Mouse (Mus musculus) CH12.LX (cell line): ENCODE results near the gene Cd3e. TPM values are rescaled to one million over a fixed set of nuclear protein-coding genes. Genes with fewer than 3 reads are reported as not detected.

ENCODE experiments used
- DNase-seq: peaks from one replicate; pipeline ENCODE4 v3.0.0-alpha.2; 2013; ENCODE audit errors: extremely low read depth
- H3K27ac ChIP-seq: 2 replicates; pipeline ENCODE4 v1.5.1; 2012; ENCODE audit warnings: low read depth, mild to moderate bottlenecking, control low read depth, moderate library complexity; ENCODE audit not compliant: insufficient read depth
- H3K27me3 ChIP-seq: replicated peaks from 2 replicates; pipeline ENCODE3; 2012; ENCODE audit warnings: inconsistent platforms
- H3K36me3 ChIP-seq, 2 experiments: replicated peaks in 1 of 2; 2 replicates each; pipeline versions ENCODE3 to v1.6.1; 2012; ENCODE audit warnings: inconsistent platforms in 1 of 2, low read length in 1 of 2, mild to moderate bottlenecking in 1 of 2, mixed read lengths in 1 of 2, moderate library complexity in 1 of 2; ENCODE audit not compliant: control insufficient read depth in 1 of 2, insufficient read depth in 1 of 2
- H3K4me1 ChIP-seq, 2 experiments: 2 replicates each; pipeline ENCODE4 v1.6.1; 2012; ENCODE audit warnings: inconsistent platforms in 1 of 2, moderate library complexity in 1 of 2; ENCODE audit not compliant: insufficient read depth in 2 of 2, control insufficient read depth in 1 of 2
- H3K4me2 ChIP-seq: 2 replicates; pipeline ENCODE4 v1.6.1; 2012; ENCODE audit warnings: low read depth, mild to moderate bottlenecking, control low read depth; ENCODE audit not compliant: poor library complexity, insufficient read depth, severe bottlenecking
- H3K4me3 ChIP-seq, 3 experiments: fragments of 150-350 bp in 1 of 3; sonication (generic) in 1 of 3; replicated peaks in 1 of 3; 2 replicates each; pipeline versions ENCODE3 to v1.5.1; 2011 to 2012; ENCODE audit warnings: low read depth in 2 of 3, low read length in 2 of 3, mild to moderate bottlenecking in 2 of 3, moderate library complexity in 2 of 3, control low read depth in 1 of 3, improper control_type of control experiment in 1 of 3, inconsistent platforms in 1 of 3, mixed read lengths in 1 of 3; ENCODE audit not compliant: poor library complexity in 1 of 3
- H3K79me2 ChIP-seq: replicated peaks from 2 replicates; pipeline ENCODE4 v1.6.1; 2012; ENCODE audit warnings: mild to moderate bottlenecking, moderate library complexity; ENCODE audit not compliant: control insufficient read depth, poor library complexity, insufficient read depth, severe bottlenecking; ENCODE audit errors: extremely low read depth
- H3K9ac ChIP-seq: 2 replicates; pipeline ENCODE4 v1.6.1; 2012; ENCODE audit warnings: low read depth, mild to moderate bottlenecking, control low read depth, moderate library complexity; ENCODE audit not compliant: insufficient read depth
- H3K9me3 ChIP-seq: replicated peaks from 2 replicates; pipeline ENCODE3; 2012; ENCODE audit warnings: low read length, inconsistent platforms, mixed read lengths
- CHD1 ChIP-seq: IDR thresholded peaks from 2 replicates; pipeline ENCODE4 v1.6.1; 2012; ENCODE audit warnings: low read depth, low read length, improper control_type of control experiment, inconsistent platforms
- CTCF ChIP-seq, 2 experiments: IDR thresholded peaks in 1 of 2; conservative IDR thresholded peaks in 1 of 2; 2 replicates each; pipeline ENCODE4 v1.5.1; 2011 to 2012; ENCODE audit warnings: low read depth in 2 of 2, low read length in 2 of 2, improper control_type of control experiment in 1 of 2, inconsistent platforms in 1 of 2, mild to moderate bottlenecking in 1 of 2, moderate library complexity in 1 of 2
- ELF1 ChIP-seq: IDR thresholded peaks from 2 replicates; pipeline ENCODE4 v1.6.1; 2014; ENCODE audit warnings: low read depth, mild to moderate bottlenecking, inconsistent platforms, low read length, improper control_type of control experiment
- EP300 ChIP-seq: IDR thresholded peaks from 2 replicates; pipeline ENCODE4 v1.6.1; 2011; ENCODE audit warnings: low read length, improper control_type of control experiment
- HCFC1 ChIP-seq: IDR thresholded peaks from 2 replicates; pipeline ENCODE4 v1.6.1; 2012; ENCODE audit warnings: low read depth, mild to moderate bottlenecking, inconsistent platforms, low read length, improper control_type of control experiment
- JUND ChIP-seq: conservative IDR thresholded peaks from 2 replicates; pipeline ENCODE4 v1.6.1; 2011; ENCODE audit warnings: low read depth, low read length, improper control_type of control experiment
- KAT2A ChIP-seq: IDR thresholded peaks from 2 replicates; pipeline ENCODE4 v1.6.1; 2012; ENCODE audit warnings: low read length, improper control_type of control experiment, inconsistent platforms; ENCODE audit not compliant: insufficient replicate concordance
- MAFK ChIP-seq: IDR thresholded peaks from 2 replicates; pipeline ENCODE4 v1.6.1; 2011; ENCODE audit warnings: low read length, improper control_type of control experiment; ENCODE audit not compliant: insufficient replicate concordance
- MAZ ChIP-seq: IDR thresholded peaks from 2 replicates; pipeline ENCODE4 v1.6.1; 2012; ENCODE audit warnings: low read depth, mild to moderate bottlenecking, inconsistent platforms, low read length, improper control_type of control experiment, moderate library complexity
- MXI1 ChIP-seq: IDR thresholded peaks from 2 replicates; pipeline ENCODE4 v1.6.1; 2011; ENCODE audit warnings: mild to moderate bottlenecking, low read depth, low read length, improper control_type of control experiment
- MYC ChIP-seq: IDR thresholded peaks from 2 replicates; pipeline ENCODE4 v1.6.1; 2011; ENCODE audit warnings: low read depth, mild to moderate bottlenecking, improper control_type of control experiment, low read length
- PAX5 ChIP-seq: IDR thresholded peaks from 2 replicates; pipeline ENCODE4 v1.6.1; 2012; ENCODE audit warnings: low read length, inconsistent platforms, mixed read lengths
- POLR2AphosphoS2 ChIP-seq: IDR thresholded peaks from 2 replicates; pipeline ENCODE4 v1.6.1; 2011; ENCODE audit warnings: low read depth, low read length, improper control_type of control experiment
- RAD21 ChIP-seq: IDR thresholded peaks from 2 replicates; pipeline ENCODE4 v1.6.1; 2011; ENCODE audit warnings: low read depth, mild to moderate bottlenecking, low read length, improper control_type of control experiment, moderate library complexity
- RCOR1 ChIP-seq: conservative IDR thresholded peaks from 2 replicates; pipeline ENCODE4 v1.6.1; 2012; ENCODE audit warnings: low read depth, mild to moderate bottlenecking, inconsistent platforms, low read length, improper control_type of control experiment
- SMC3 ChIP-seq: IDR thresholded peaks from 2 replicates; pipeline ENCODE4 v1.6.1; 2011; ENCODE audit warnings: low read depth, low read length, improper control_type of control experiment
- TBP ChIP-seq: conservative IDR thresholded peaks from 2 replicates; pipeline ENCODE4 v1.6.1; 2011; ENCODE audit warnings: low read depth, low read length, improper control_type of control experiment
- UBTF ChIP-seq: IDR thresholded peaks from 2 replicates; pipeline ENCODE4 v1.6.1; 2012; ENCODE audit warnings: low read depth, mild to moderate bottlenecking, inconsistent platforms, low read length, improper control_type of control experiment, moderate library complexity
- USF2 ChIP-seq: conservative IDR thresholded peaks from 2 replicates; pipeline ENCODE4 v1.6.1; 2011; ENCODE audit warnings: low read depth, low read length, improper control_type of control experiment
- ZMIZ1 ChIP-seq: IDR thresholded peaks from 2 replicates; pipeline ENCODE4 v1.6.1; 2012; ENCODE audit warnings: low read depth, mild to moderate bottlenecking, inconsistent platforms, low read length, improper control_type of control experiment
- ZNF384 ChIP-seq: IDR thresholded peaks from 2 replicates; pipeline ENCODE4 v1.6.1; 2012; ENCODE audit warnings: low read depth, low read length, improper control_type of control experiment, inconsistent platforms
- dilution Hi-C: fragments of 300-500 bp; cut with MboI; formaldehyde crosslinking; loops from 2 replicates; pipeline ENCODE4 v1.14.3; 2020; ENCODE audit warnings: low sequenced_read_pairs; ENCODE audit not compliant: extremely low pct_unique_long_range_greater_than_20kb, extremely low pct_ligation_motif_present
- in situ Hi-C: fragments of 300-500 bp; cut with MboI; formaldehyde crosslinking; loops from 3 replicates; pipeline ENCODE4 v1.14.3; 2019; ENCODE audit warnings: low sequenced_read_pairs, low pct_ligation_motif_present, low pct_unique_long_range_greater_than_20kb, mixed read lengths
- polyA plus RNA-seq: library from polyadenylated mRNA; unstranded; fragments of >175 nt; gene quantifications from 2 replicates; pipeline ENCODE4 v1.2.1, GENCODE M21; 2012; ENCODE audit warnings: low read depth; ENCODE audit not compliant: insufficient read length
- total RNA-seq, 2 experiments: library from RNA; depleted of rRNA; stranded (reverse); fragments of 300-350 nt in 1 of 2; fragments of >200 nt in 1 of 2; gene quantifications; 2 replicates each; pipeline ENCODE4 v1.2.3; 2012 to 2014

The Cd3e gene
- total and polyA plus RNA-seq, 3 experiments: not detected

GRCm38 (mm10) chr9:45018031-45018430 is 8.6 kb upstream of the Cd3e start:
- TF ChIP-seq TBP (no peak), SMC3 (no peak), MXI1 (no peak), CTCF (conservative IDR thresholded peaks at IDR 0.05 in 1 of 2, IDR thresholded peaks at IDR 0.05 in 1 of 2; ENCODE audit: low read depth in 2 of 2, low read length in 2 of 2) (no peak), USF2 (no peak)
- TF ChIP-seq, all 38 proteins: peak for 0

GRCm38 (mm10) chr9:45015841-45016240 is 6.4 kb upstream of the Cd3e start:
- Histone ChIP-seq H3K9me3 (peaks cover 6% of the 10 kb centered on the region), H3K27me3 (no peaks in the 10 kb centered on the region), H3K4me2 (no peak overlapping the region), H3K9ac (no peak overlapping the region), H3K4me1 (no peaks in the 10 kb centered on the region), H3K27ac (no peak overlapping the region), H3K4me3 (no peak overlapping the region), H3K36me3 (no peaks in the 10 kb centered on the region), H3K79me2 (no peaks in the 10 kb centered on the region)
- TF ChIP-seq RCOR1: no peak
- TF ChIP-seq MAZ: no peak
- no peak for TF ChIP-seq HCFC1
- TF ChIP-seq PAX5: no peak
- no peak for TF ChIP-seq EP300
- no peak for TF ChIP-seq MAFK
- no peak for TF ChIP-seq MXI1
- TF ChIP-seq ZNF384: no peak
- no peak for TF ChIP-seq JUND
- no peak for TF ChIP-seq RAD21
- no peak for TF ChIP-seq ELF1
- no peak for TF ChIP-seq UBTF
- no peak for TF ChIP-seq CHD1
- no peak for TF ChIP-seq POLR2AphosphoS2
- no peak for TF ChIP-seq MYC
- no peak for TF ChIP-seq KAT2A
- TF ChIP-seq ZMIZ1: no peak
- in situ Hi-C loops: loop anchor here (25.0 kb wide), 1 partner anchor 371 kb away; the partner anchor contains the start of gene Fxyd2
- DNase-seq: no peak
- dilution Hi-C loops: no loop called here

More at GRCm38 (mm10) chr9:45018031-45018430, 8.6 kb upstream of the Cd3e start:
- H3K36me3 ChIP-seq: no peaks in the 10 kb centered on the region
- H3K4me1 ChIP-seq: peaks cover 0 to 1% of the 10 kb centered on the region in 2 experiments; a peak in 1 of 4 replicates
- H3K27me3 ChIP-seq: no peaks in the 10 kb centered on the region
- in situ Hi-C loops: loop anchor here (25.0 kb wide), 1 partner anchor 369 kb away; the partner anchor contains the start of gene Fxyd2
- H3K79me2 ChIP-seq: no peaks in the 10 kb centered on the region
- no peak overlapping the region for H3K4me2 ChIP-seq
- no peak overlapping the region for H3K4me3 ChIP-seq
- peaks cover 6% of the 10 kb centered on the region for H3K9me3 ChIP-seq
- no peak overlapping the region for H3K9ac ChIP-seq
- no peak for DNase-seq
- no peak overlapping the region for H3K27ac ChIP-seq
- dilution Hi-C loops: no loop called here
